Mouse (Mus musculus) intestine, embryonic 14.5 days (tissue): Measurements from ENCODE around the gene Ero1l. TPM values are rescaled to one million over a fixed set of nuclear protein-coding genes. Genes with fewer than 3 reads are reported as not detected.

Experiments used
- ATAC-seq: fragments of 200-750 bp; cut with Nextera tagmentation; replicated peaks from 2 replicates; pipeline ENCODE4 v1.8.0; 2017; ENCODE audit warnings: low read depth, moderate number of reproducible peaks, moderate TSS enrichment, moderate library complexity; ENCODE audit not compliant: low FRiP score, low TSS enrichment
- DNase-seq: peaks from one replicate; pipeline ENCODE4 v3.0.0-alpha.2; 2018; ENCODE audit warnings: low spot score
- H3K27ac ChIP-seq: fragments of 300-500 bp; sonication (generic); 2 replicates; pipeline ENCODE4 v1.5.1; 2014; ENCODE audit warnings: low read depth, mild to moderate bottlenecking, control low read depth
- H3K27me3 ChIP-seq: fragments of 300-500 bp; sonication (generic); replicated peaks from 2 replicates; pipeline ENCODE4 v1.6.1; 2014; ENCODE audit warnings: low read length, control low read depth; ENCODE audit not compliant: control insufficient read depth, insufficient read depth
- H3K36me3 ChIP-seq: fragments of 300-500 bp; sonication (generic); 2 replicates; pipeline ENCODE4 v1.6.1; 2014; ENCODE audit warnings: low read length, control low read depth; ENCODE audit not compliant: control insufficient read depth, insufficient read depth
- H3K4me1 ChIP-seq: fragments of 300-500 bp; sonication (generic); replicated peaks from 2 replicates; pipeline ENCODE4 v1.6.1; 2014; ENCODE audit warnings: low read length, control low read depth, mixed read lengths; ENCODE audit not compliant: control insufficient read depth, insufficient read depth
- H3K4me2 ChIP-seq: fragments of 300-500 bp; sonication (generic); 2 replicates; pipeline ENCODE4 v1.6.1; 2014; ENCODE audit warnings: low read length
- H3K4me3 ChIP-seq: fragments of 300-500 bp; sonication (generic); 2 replicates; pipeline ENCODE4 v1.5.1; 2014; ENCODE audit warnings: low read depth, low read length, control low read depth, mixed read lengths
- H3K9ac ChIP-seq: fragments of 300-500 bp; sonication (generic); 2 replicates; pipeline ENCODE4 v1.6.1; 2014; ENCODE audit warnings: mild to moderate bottlenecking, low read length
- H3K9me3 ChIP-seq: fragments of 300-500 bp; sonication (generic); 2 replicates; pipeline ENCODE4 v1.6.1; 2016; ENCODE audit warnings: low read length, control low read depth; ENCODE audit not compliant: control insufficient read depth
- WGBS: fragments of 180-500 bp; shearing (Covaris S2); extraction: QIAGEN DNeasy Blood & Tissue Kit; methylation state at CpG from one replicate; pipeline ENCODE4 v1.1.7; 2014; 5-methylcytosine and 5-hydroxymethylcytosine counted together
- polyA plus RNA-seq: library from polyadenylated mRNA; unstranded; fragments of >200 nt; fragmentation: Nextera tagmentation; extraction: Ambion mirVana; gene quantifications from 2 replicates; pipeline ENCODE4 v1.2.1, GENCODE M21; 2014

Ero1l gene
- polyA plus RNA-seq, 1 experiment from 2014 or later, result 46.7 TPM

DNA sequence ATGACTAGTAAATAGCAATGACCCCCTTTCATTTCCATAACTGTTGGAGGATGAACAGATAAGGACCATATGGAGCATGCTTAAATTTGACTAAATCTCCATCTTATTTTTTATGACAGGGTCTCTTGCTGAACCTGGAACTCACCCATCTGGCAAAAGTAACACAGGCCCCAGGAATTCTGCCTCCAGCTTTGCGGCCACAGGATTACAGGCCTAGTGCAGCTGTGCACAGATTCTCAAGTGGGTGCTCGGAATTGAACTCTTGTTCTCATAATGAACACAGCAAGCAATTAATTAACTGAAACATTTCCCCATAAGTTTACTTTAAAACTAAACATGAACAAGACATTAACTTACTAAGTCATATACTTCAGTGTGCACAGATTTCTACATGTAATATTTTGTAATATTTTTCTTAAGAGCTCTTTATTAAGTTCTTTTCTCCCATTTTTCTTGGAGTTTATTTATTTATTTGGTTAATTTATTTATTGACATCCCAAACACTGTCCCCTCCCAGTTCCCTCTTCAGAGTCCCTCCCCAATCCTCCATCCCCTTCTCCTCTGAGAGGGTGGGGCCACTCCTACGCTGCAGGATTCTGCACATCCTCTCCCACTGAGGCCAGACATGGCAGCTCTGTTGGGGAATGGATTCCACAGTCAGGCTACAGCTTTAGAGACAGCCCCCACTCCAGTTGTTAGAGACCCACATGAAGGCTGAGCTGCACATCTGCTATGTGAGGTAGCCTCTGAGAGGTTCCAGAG is 54.6 kb downstream of the Ero1l start:
- H3K9ac ChIP-seq, result no peak overlapping the region
- H3K36me3 ChIP-seq, result no peaks in the 10 kb centered on the region
- no peaks in the 10 kb centered on the region for H3K4me1 ChIP-seq
- H3K27me3 ChIP-seq, result no peaks in the 10 kb centered on the region
- ATAC-seq (no peak), DNase-seq (no peak)
- H3K4me3 ChIP-seq, result no peak overlapping the region
- WGBS, result 64% methylated on average over 3 of the region's 3 CpGs
- H3K4me2 ChIP-seq, result no peak overlapping the region
- H3K9me3 ChIP-seq, result no peaks in the 10 kb centered on the region
- no peak overlapping the region for H3K27ac ChIP-seq

DNA sequence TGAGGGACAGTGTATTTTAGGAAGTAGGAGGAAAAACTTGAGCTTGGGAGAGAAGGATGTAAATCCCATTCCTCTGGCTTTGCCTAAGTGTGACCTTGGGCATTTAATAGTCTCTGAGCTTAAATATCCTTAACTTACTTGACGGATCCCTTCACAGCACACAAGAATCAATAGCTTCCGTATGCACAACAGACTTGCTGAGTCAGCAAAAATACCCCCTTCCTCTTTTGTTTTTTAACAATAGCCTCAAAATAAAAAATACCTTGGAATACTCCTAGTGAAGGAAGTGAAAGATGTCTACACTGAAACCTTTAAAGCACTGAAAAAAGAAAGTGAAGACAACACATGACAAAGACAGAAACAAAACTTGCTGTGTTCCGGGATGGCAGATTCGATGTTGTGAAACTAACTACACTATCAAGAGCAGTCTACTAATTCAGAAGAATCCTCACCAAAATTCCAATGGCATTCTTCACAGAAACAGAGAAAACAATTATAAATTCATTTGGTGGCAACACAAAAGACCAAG is 67.0 kb downstream of the Ero1l start:
- WGBS, result 88% methylated on average over 4 of the region's 4 CpGs
- no peak overlapping the region for H3K4me2 ChIP-seq
- H3K36me3 ChIP-seq, result no peaks in the 10 kb centered on the region
- no peaks in the 10 kb centered on the region for H3K9me3 ChIP-seq
- H3K27me3 ChIP-seq, result no peaks in the 10 kb centered on the region
- no peak overlapping the region for H3K9ac ChIP-seq
- no peaks in the 10 kb centered on the region for H3K4me1 ChIP-seq
- no peak overlapping the region for H3K4me3 ChIP-seq
- no peak for ATAC-seq
- H3K27ac ChIP-seq, result no peak overlapping the region
- DNase-seq, result no peak

DNA sequence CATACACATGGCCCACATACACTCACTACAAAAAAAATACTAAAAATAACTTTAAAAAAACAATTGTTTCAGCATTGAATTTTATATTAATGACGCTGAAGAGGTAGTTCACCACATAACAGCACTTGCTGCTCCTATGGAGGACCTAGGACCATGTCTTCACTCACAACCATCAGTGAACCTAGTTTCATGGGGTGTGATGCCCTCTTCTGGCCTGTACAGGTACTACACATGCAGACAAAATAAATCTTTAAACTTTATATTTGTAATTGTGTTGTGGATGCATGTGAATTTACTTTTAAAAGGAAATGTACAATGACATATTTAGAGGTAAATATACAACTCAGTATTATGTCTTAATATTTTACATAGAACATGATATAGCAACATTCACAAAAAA is 77.0 kb downstream of the Ero1l start:
- WGBS, result 63% methylated on average over 1 of the region's 1 CpGs

DNA sequence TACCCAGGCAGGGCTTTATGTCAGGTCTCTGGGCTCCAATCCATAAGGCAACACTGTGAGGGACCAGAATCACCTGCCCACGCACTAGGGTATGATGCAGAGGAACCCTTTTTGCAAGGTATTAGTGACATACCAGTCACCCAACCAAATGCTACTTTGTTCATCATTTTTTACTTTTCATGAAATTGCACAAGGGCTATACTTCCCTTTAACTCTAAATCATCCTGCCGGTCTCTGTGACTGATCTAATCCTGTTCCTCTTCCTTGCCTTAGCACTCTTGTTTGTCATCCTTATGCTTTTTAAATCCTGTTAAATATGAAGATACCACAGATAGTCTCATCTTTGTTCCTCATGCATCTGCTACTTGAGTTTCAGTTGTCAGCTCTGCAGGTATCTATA is 79.5 kb downstream of the Ero1l start:
- no peak overlapping the region for H3K27ac ChIP-seq
- H3K9me3 ChIP-seq, result no peaks in the 10 kb centered on the region
- 0 out of 2 replicates have a peak, but pooled peaks cover 2% of the 10 kb centered on the region for H3K4me1 ChIP-seq
- DNase-seq (no peak), ATAC-seq (no peak)
- H3K9ac ChIP-seq, result no peak overlapping the region
- no peak overlapping the region for H3K4me2 ChIP-seq
- no peaks in the 10 kb centered on the region for H3K27me3 ChIP-seq
- 66% methylated on average over 2 of the region's 2 CpGs for WGBS
- H3K4me3 ChIP-seq, result no peak overlapping the region
- H3K36me3 ChIP-seq, result no peaks in the 10 kb centered on the region

More for the DNA sequence above, 77.0 kb downstream of the Ero1l start:
- no peak overlapping the region for H3K27ac ChIP-seq
- H3K4me3 ChIP-seq, result no peak overlapping the region
- no peaks in the 10 kb centered on the region for H3K4me1 ChIP-seq
- H3K9me3 ChIP-seq, result no peaks in the 10 kb centered on the region
- no peaks in the 10 kb centered on the region for H3K36me3 ChIP-seq
- no peak overlapping the region for H3K9ac ChIP-seq
- no peak overlapping the region for H3K4me2 ChIP-seq
- DNase-seq (no peak), ATAC-seq (no peak)
- H3K27me3 ChIP-seq, result no peaks in the 10 kb centered on the region

Other genes starting within 250 kb of the Ero1l start
- 3.6 and 4.2 TPM in 2 replicates for gene Gpr137c, start 99.1 kb downstream of the Ero1l start, polyA plus RNA-seq
- 15.5 and 16.2 TPM in 2 replicates for gene Txndc16, start 98.4 kb downstream of the Ero1l start, polyA plus RNA-seq
- 142 and 169 TPM in 2 replicates for gene Psmc6, start 11.0 kb upstream of the Ero1l start, polyA plus RNA-seq
- gene Styx, start 32.3 kb upstream of the Ero1l start, polyA plus RNA-seq, result 58.9 and 61.4 TPM in 2 replicates
- gene Gnpnat1, start 86.1 kb upstream of the Ero1l start, polyA plus RNA-seq, result 66.5 and 75.3 TPM in 2 replicates
- 177 and 202 TPM in 2 replicates for gene Fermt2, start 211.3 kb upstream of the Ero1l start, polyA plus RNA-seq